Mouse (Mus musculus) heart, postnatal 10 days (tissue): Measurements from ENCODE around the gene Tdrd7. TPM values are rescaled to one million over a fixed set of nuclear protein-coding genes. Genes with fewer than 3 reads are reported as not detected.

ENCODE experiments used
- DNase-seq, 2 experiments: peaks; one replicate each; pipeline ENCODE4 v3.0.0; 2021
- intact Hi-C: fragments of 180-260 bp; cut with DNase I; formaldehyde crosslinking; loops from one replicate; pipeline ENCODE4 v1.15.1; 2025
- total RNA-seq, 2 experiments: library from RNA; stranded (reverse); gene quantifications; 2 replicates each; pipeline ENCODE4 v1.2.3; 2021

Tdrd7 gene
- total RNA-seq, 2 experiments from 2014 or later: 16.9 to 18.5 TPM

DNA sequence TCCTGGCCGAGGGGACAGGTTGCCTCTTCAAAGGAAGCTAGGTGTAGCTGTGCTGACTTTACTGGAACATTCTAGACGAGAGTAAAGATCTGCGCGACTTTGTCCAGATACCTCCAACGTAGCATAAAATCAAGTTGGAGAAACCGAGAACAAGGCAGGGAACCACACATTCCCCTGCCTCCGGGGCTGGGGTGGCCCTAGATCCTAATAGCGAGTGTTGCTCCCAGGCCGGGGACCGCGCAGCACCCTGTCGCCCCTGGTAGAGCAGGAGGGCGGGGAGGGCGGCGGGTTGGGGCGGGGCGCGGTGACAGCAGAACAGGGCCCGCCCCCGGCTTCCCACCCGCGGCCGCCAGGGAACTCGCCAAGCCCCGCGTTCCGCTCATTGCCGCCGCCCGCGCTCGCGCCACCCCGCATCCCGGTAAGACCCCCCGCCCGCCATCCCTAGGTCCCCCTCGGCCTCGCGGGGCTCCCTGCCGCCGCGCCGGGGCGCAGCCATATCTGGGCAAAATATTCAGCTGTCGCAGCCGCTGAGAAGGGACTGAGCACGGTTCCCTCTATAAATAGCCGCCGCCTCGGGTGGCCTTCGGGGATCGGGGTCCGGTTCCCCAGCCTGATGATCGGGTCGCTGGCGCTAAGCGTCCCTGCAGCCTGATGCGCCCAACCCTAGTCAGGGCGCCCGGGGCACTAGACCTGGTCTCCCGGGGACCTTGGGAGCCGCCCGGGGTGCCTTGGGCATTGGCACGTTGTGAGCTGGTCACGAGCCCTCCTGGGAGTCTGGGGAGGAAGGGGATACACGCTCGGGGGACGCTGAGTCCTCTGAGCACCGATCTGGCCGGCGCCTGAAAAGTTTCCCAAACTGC, 74.0 kb downstream of the Tdrd7 start, which contains the start of gene Tmod1:
Gene Tmod1 (plus strand): TSS at position 44 of the 860 bp plus-strand sequence.
- DNase-seq: peak; percentile 80 to 81
- intact Hi-C loops: no loop called here

GRCm38 (mm10) chr4:46039899-46040298, 74.8 kb downstream of the Tdrd7 start:
- no peak for DNase-seq
- intact Hi-C loops: loop anchor here (2.0 kb wide), 1 partner anchor 25 kb away; no protein-coding TSS in a partner anchor

DNA sequence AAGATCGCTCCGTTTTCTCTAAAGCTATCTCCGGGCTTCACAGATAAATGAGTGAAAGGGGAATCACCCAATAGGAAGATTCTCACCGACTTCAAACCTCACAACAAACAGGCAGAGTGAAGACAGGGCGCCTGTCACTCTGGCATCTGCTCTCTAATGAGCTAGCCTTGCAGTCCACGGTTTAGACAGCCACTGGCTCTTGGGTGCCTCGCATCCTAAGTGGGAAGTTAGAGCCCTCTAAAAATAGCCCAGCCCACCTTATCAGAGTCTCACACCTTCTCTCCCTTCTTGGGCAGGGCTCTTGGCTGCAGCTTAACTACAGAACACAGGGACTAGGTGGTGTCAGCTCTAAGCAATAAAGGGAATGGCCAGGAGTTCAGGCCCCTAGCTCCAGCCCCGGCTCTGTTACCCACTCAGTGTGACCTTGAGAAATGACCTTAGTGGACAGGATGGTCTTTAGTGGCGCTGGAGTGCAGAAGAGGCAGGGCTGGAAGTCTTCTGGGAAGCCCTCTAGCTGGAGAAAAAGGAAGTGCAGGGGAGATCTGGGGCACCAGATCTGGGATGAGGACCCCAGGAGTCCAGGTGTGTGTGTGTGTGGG, 75.6 kb downstream of the Tdrd7 start:
- intact Hi-C loops: loop anchor here (2.0 kb wide), 1 partner anchor 24 kb away; no protein-coding TSS in a partner anchor
- peak; percentile 66 to 80 for DNase-seq

GRCm38 (mm10) chr4:46041761-46042504, 76.8 kb downstream of the Tdrd7 start:
- no peak for DNase-seq
- intact Hi-C loops: loop anchor here (2.0 kb wide), 1 partner anchor 23 kb away; no protein-coding TSS in a partner anchor

DNA sequence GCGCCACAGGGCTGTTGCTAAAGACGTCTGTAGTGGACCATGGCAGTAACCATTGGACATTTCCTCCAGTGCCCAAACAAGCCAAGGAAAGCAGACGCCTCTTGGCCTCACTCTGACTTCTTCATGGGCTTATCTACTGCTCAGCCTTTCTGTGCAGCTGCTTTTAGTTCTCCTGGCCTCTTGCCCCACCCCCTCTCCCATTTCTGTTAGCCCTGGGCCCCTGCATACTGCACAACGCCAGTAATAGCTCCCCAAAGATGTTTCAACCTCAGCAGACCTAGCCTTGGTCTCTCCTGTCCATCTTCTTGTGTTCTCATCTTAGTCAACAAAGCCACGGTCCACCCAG, 77.3 kb downstream of the Tdrd7 start:
- intact Hi-C loops: no loop called here
- no peak for DNase-seq

DNA sequence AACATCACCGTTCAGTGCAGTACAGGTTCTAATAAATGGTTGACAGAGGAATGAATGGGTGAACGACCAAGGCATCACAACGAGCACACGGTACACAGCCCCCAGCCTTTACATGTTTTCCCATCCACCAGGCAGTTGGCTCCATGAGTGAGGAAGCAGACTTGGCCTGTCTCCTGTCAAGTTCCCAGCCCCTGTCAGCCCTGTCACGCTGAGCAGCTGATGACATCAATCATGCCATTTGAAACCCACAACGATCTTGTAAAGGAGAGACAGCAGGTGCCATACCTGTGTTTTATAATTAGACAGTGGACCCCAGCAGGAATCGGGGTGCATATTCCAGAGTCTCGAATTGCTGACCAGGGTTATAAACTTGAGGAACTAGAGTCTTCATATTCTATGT, 78.2 kb downstream of the Tdrd7 start:
- DNase-seq: no peak
- intact Hi-C loops: no loop called here

- intact Hi-C loops: no loop called here
- no peak for DNase-seq
These were observed 82.8 kb downstream of the Tdrd7 start for GRCm38 (mm10) chr4:46047971-46048370.

- DNase-seq: no peak
These were observed 83.3 kb downstream of the Tdrd7 start for GRCm38 (mm10) chr4:46048418-46048817.

GRCm38 (mm10) chr4:46053323-46054107, 88.4 kb downstream of the Tdrd7 start:
- intact Hi-C loops: no loop called here
- DNase-seq: no peak

More at GRCm38 (mm10) chr4:46048418-46048817, 83.3 kb downstream of the Tdrd7 start:
- intact Hi-C loops: no loop called here

DNA sequence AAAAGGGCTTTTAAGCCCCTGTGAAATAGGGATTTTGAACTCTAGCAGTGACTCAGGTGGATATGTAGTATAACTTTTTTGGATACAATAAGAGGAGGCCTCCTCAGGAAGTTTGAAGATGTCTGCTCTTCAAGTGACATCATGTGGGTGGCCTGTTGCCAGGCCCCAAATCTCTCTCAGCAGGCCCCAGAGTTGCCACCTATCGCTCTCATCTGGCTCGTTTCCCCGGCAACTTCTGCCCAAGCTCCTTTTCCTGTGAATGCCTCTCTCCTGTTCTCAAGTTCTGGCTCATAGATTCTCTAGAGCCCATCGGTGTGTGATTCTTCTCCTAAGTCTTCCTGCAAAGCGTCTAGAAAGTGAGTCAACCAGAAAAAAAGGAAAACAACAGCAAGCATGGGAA, 91.0 kb downstream of the Tdrd7 start:
- DNase-seq: no peak
- intact Hi-C loops: no loop called here

DNA sequence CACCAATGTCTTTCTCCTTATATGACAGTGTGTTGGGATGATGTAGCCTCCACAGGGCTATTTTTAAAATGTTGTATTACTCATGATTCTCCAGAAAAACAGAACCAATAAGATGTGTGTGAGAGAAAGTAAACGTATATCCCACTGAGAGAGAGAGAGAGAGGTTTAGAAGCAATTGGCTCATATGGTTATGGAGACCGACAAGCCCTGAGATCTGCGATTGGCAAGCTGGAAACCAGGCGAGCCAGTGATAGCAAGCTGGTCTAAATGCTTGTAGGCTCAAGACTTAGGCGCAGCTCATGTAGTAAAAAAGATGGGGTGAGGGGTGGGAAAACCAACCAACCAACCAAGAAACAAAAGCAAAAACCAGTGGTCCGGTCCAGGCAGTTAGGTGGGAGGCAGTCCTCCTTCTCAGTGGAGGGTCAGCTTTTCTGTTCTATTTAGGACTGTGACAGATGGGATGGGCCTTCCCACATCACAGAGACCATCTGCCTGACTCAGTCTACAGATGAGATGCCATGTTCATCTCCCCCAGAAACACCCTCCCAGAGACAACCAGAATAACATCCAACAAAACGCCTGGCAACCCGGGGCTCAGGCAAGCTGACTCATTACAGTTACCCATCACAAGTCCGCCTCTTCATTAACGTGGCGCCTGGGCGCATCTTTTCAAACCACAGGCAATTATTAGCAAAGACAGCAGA, 96.3 kb downstream of the Tdrd7 start:
- DNase-seq: no peak
- intact Hi-C loops: no loop called here

- intact Hi-C loops: loop anchor here (2.0 kb wide), 1 partner anchor 23 kb away; no protein-coding TSS in a partner anchor
- no peak for DNase-seq
These were observed 98.7 kb downstream of the Tdrd7 start for GRCm38 (mm10) chr4:46063841-46064240.

DNA sequence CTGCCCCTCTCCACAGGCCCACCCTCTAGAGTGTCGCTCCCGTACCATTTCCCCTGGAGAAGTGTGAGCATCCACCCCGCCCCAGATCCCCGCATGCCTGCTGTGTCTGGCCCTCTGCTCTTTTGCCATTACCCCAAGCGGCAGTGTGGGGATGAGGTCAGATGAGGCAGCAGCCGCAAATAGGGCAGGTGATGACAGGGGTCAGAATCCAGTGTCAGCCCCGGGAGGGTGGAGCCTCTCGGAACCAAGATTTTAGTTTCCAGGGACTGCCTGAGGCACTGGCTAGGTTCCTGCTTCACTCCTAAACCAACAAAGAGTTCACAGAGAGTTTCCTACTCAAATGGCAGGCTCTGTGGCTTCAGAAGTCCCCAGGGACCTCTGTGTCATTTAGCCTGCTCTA, 99.1 kb downstream of the Tdrd7 start:
- DNase-seq: peak; percentile 77
- intact Hi-C loops: loop anchor here (2.0 kb wide), 1 partner anchor 23 kb away; no protein-coding TSS in a partner anchor

DNA sequence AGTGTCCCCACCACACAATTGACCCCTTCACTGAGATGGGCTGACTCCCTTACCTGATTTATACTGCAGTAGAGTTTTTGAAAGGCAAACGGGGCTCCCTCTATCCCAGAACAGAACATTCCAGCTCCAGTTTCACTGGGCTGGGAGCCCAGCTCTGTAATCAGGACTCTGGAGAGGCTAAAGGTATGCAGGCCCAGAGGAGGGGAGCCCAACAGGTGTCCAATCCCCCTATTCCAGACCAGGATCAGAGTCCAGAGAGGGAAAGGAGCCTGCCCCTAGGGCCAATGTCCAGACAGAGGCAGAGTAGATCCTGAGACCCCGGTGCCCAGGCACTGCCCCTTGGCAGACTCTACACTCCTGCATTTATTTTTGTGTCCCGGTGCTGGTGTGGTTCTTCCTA, 99.8 kb downstream of the Tdrd7 start:
- peak; percentile 76 to 83 for DNase-seq
- intact Hi-C loops: loop anchor here (2.0 kb wide), 1 partner anchor 24 kb away; no protein-coding TSS in a partner anchor

- peak; percentile 58 to 61 for DNase-seq
- intact Hi-C loops: loop anchor here (2.0 kb wide), 1 partner anchor 25 kb away; no protein-coding TSS in a partner anchor
These were observed 100.7 kb downstream of the Tdrd7 start for GRCm38 (mm10) chr4:46065695-46066340.

- intact Hi-C loops: no loop called here
These were observed 102.9 kb downstream of the Tdrd7 start for GRCm38 (mm10) chr4:46068060-46068459.

DNA sequence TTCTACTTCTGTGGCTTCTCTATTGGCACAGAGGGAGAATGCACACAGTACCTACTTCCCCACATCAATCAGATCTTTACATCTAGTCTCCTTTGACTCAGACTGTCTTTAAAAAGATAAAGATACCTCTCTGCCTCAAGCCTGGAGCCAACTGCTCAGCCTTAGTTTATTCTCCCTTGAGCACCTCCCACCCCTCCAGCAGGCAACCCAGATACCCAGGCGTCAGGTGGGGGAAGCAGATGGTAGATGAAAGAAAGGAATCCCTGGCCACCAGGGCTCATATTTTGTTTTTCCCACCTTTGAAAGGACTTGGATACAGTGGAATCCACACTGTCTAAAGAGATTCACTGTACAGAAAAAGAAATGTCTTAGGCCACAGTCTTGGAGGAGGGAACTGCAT, 103.4 kb downstream of the Tdrd7 start:
- no peak for DNase-seq
- intact Hi-C loops: no loop called here

More at GRCm38 (mm10) chr4:46068060-46068459, 102.9 kb downstream of the Tdrd7 start:
- no peak for DNase-seq

GRCm38 (mm10) chr4:46069851-46070482, 104.8 kb downstream of the Tdrd7 start:
- no peak for DNase-seq
- intact Hi-C loops: no loop called here
